In genomic region chr19:10602787-10603186, GRCm38 (mm10) we compare ENCODE assay signal across 8 mouse cellular contexts. TPM values are rescaled to one million over a fixed set of nuclear protein-coding genes. Genes with fewer than 3 reads are reported as not detected.
DNase-seq lines count a peak whose midpoint lies in the region; ATAC-seq and TF ChIP-seq lines count a peak whose summit lies in the region.

No protein-coding gene starts in this region.

- H3K4me3 ChIP-seq in cortical plate, adult 2 months (ENCODE audit: insufficient read depth, low read length) = peak overlapping the region; percentile 0; the same call in 1 of the 2 replicates

- TF ChIP-seq CTCF in cortical plate, adult 2 months (IDR thresholded peaks at IDR 0.05; ENCODE audit: extremely low read depth, insufficient read depth, low read length) = peak; percentile 79

- peak overlapping the region; percentile 69 for H3K27ac ChIP-seq in cortical plate, adult 2 months (ENCODE audit: insufficient read depth, low read length)

- peak; percentile 89 for DNase-seq in gastrocnemius, postnatal 10 days
- peak; percentile 85 to 93 for DNase-seq in left cerebral cortex, postnatal 10 days (ENCODE audit: extremely low spot score in 1 of 2, low spot score in 2 of 2)
- peak; percentile 81 for DNase-seq in right cerebral cortex, postnatal 25 days
- peak; percentile 78 to 89 for DNase-seq in urinary bladder, postnatal 4 days (ENCODE audit: low spot score in 2 of 2)

- peak; percentile 36; the same call in 1 of the 2 replicates for TF ChIP-seq POLR2A in cortical plate, adult 2 months (IDR thresholded peaks at IDR 0.05; ENCODE audit: extremely low read depth, insufficient read depth, low read length)

- ATAC-seq in activated CD4-positive, CD25-positive, alpha-beta regulatory T cell, adult 4 months = peak; percentile 57
- ATAC-seq in inflammation-experienced regulatory T-cells, adult 6 months = peak; percentile 61
- peak; percentile 54 for ATAC-seq in megakaryocyte-erythroid progenitor cell, adult 5-6 weeks (replicated peaks; ENCODE audit: low FRiP score, low TSS enrichment, poor library complexity, severe bottlenecking)

- intact Hi-C loops in left cerebral cortex, postnatal 10 days (cut with DNase I) = no loop called here

- H3K4me1 ChIP-seq in cortical plate, adult 2 months (ENCODE audit: control insufficient read depth, insufficient read depth, low read length) = peaks cover 2% of the 10 kb centered on the region; the same call in 1 of the 2 replicates

RNA-seq across cellular contexts. Expression of gene Ddb1, which starts 2.3 kb away (rescaled TPM):
- polyA plus RNA-seq in activated CD4-positive, CD25-positive, alpha-beta regulatory T cell, adult 4 months (2017; shearing (Covaris generic)) = 10 to 100 TPM; 79.6 to 85.1 TPM
- 120 and 123 TPM in 2 replicates for polyA plus RNA-seq in cortical plate, adult 2 months (2012; rRNA removed)
- total RNA-seq in gastrocnemius, postnatal 10 days (2021) = 100 to 1,000 TPM; 208 to 236 TPM
- polyA plus RNA-seq in inflammation-experienced regulatory T-cells, adult 6 months (2017; shearing (Covaris generic)) = 100 to 1,000 TPM in 2 of 3 experiments, 10 to 100 TPM in 1; 94.0 to 107 (median 105) TPM
- 100 to 1,000 TPM; 207 to 211 TPM for total RNA-seq in left cerebral cortex, postnatal 10 days (2021)
- 229 and 288 TPM in 2 replicates for total RNA-seq in megakaryocyte-erythroid progenitor cell, adult 5-6 weeks (2014; fragmentation: Nextera tagmentation)
- total RNA-seq in megakaryocyte-erythroid progenitor cell, adult 5-6 weeks (2017) = 535 and 656 TPM in 2 replicates

RNA-seq across cellular contexts. Expression of gene Tkfc, which starts 2.7 kb away (rescaled TPM):
- polyA plus RNA-seq in activated CD4-positive, CD25-positive, alpha-beta regulatory T cell, adult 4 months (2017; shearing (Covaris generic)) = 10 to 100 TPM in 1 of 2 experiments, 1 to 10 TPM in 1; 6.3 to 12.3 TPM
- polyA plus RNA-seq in cortical plate, adult 2 months (2012; rRNA removed) = 16.4 and 17.3 TPM in 2 replicates
- total RNA-seq in gastrocnemius, postnatal 10 days (2021) = 1 to 10 TPM; 7.9 to 8.0 TPM
- 10 to 100 TPM in 1 of 3 experiments, 1 to 10 TPM in 2; 8.4 to 10.7 (median 9.5) TPM for polyA plus RNA-seq in inflammation-experienced regulatory T-cells, adult 6 months (2017; shearing (Covaris generic))
- 10 to 100 TPM; 26.1 to 32.0 TPM for total RNA-seq in left cerebral cortex, postnatal 10 days (2021)
- 9.0 and 9.6 TPM in 2 replicates for total RNA-seq in megakaryocyte-erythroid progenitor cell, adult 5-6 weeks (2014; fragmentation: Nextera tagmentation)
- total RNA-seq in megakaryocyte-erythroid progenitor cell, adult 5-6 weeks (2017) = 1.9 and 4.2 TPM in 2 replicates

RNA-seq across cellular contexts. Expression of gene Tmem138, which starts 25.6 kb away (rescaled TPM):
- 10 to 100 TPM; 15.2 to 19.2 TPM for polyA plus RNA-seq in activated CD4-positive, CD25-positive, alpha-beta regulatory T cell, adult 4 months (2017; shearing (Covaris generic))
- 19.1 and 20.1 TPM in 2 replicates for polyA plus RNA-seq in cortical plate, adult 2 months (2012; rRNA removed)
- total RNA-seq in gastrocnemius, postnatal 10 days (2021) = 1 to 10 TPM; 2.3 to 3.3 TPM
- 10 to 100 TPM; 17.8 to 20.5 (median 18.6) TPM for polyA plus RNA-seq in inflammation-experienced regulatory T-cells, adult 6 months (2017; shearing (Covaris generic))
- total RNA-seq in left cerebral cortex, postnatal 10 days (2021) = 10 to 100 TPM; 12.4 to 15.2 TPM
- 24.4 and 51.9 TPM in 2 replicates for total RNA-seq in megakaryocyte-erythroid progenitor cell, adult 5-6 weeks (2014; fragmentation: Nextera tagmentation)
- total RNA-seq in megakaryocyte-erythroid progenitor cell, adult 5-6 weeks (2017) = 7.2 and 8.8 TPM in 2 replicates

RNA-seq across cellular contexts. Expression of gene Cyb561a3, which starts 25.8 kb away (rescaled TPM):
- polyA plus RNA-seq in activated CD4-positive, CD25-positive, alpha-beta regulatory T cell, adult 4 months (2017; shearing (Covaris generic)) = 10 to 100 TPM; 33.9 to 39.6 TPM
- 15.1 and 15.5 TPM in 2 replicates for polyA plus RNA-seq in cortical plate, adult 2 months (2012; rRNA removed)
- total RNA-seq in gastrocnemius, postnatal 10 days (2021) = 1 to 10 TPM; 5.0 to 6.1 TPM
- polyA plus RNA-seq in inflammation-experienced regulatory T-cells, adult 6 months (2017; shearing (Covaris generic)) = 10 to 100 TPM; 31.7 to 42.7 (median 34.1) TPM
- 10 to 100 TPM; 12.1 to 13.3 TPM for total RNA-seq in left cerebral cortex, postnatal 10 days (2021)
- total RNA-seq in megakaryocyte-erythroid progenitor cell, adult 5-6 weeks (2014; fragmentation: Nextera tagmentation) = 17.7 and 27.3 TPM in 2 replicates
- total RNA-seq in megakaryocyte-erythroid progenitor cell, adult 5-6 weeks (2017) = 7.6 and 11.9 TPM in 2 replicates

RNA-seq across cellular contexts. Expression of gene Vwce, which starts 31.2 kb away (rescaled TPM):
- polyA plus RNA-seq in activated CD4-positive, CD25-positive, alpha-beta regulatory T cell, adult 4 months (2017; shearing (Covaris generic)) = 1 to 10 TPM in 1 of 2 experiments, not detected in 1; 1.1 TPM
- polyA plus RNA-seq in cortical plate, adult 2 months (2012; rRNA removed) = 0.68 and 0.81 TPM in 2 replicates
- under 1 TPM; 0.05 to 0.81 TPM for total RNA-seq in gastrocnemius, postnatal 10 days (2021)
- polyA plus RNA-seq in inflammation-experienced regulatory T-cells, adult 6 months (2017; shearing (Covaris generic)) = under 1 TPM in 1 of 3 experiments, not detected in 2; 0.79 TPM
- 1 to 10 TPM in 1 of 2 experiments, under 1 TPM in 1; 0.81 to 1.2 TPM for total RNA-seq in left cerebral cortex, postnatal 10 days (2021)
- total RNA-seq in megakaryocyte-erythroid progenitor cell, adult 5-6 weeks (2014; fragmentation: Nextera tagmentation) = 0.90 and 0.99 TPM in 2 replicates
- not detected in 2 replicates for total RNA-seq in megakaryocyte-erythroid progenitor cell, adult 5-6 weeks (2017)

Comparison
In these comparisons a context has a peak if more than half of its experiments do, and no peak if none do; other contexts are left out.
1. Peak in every context shown above with its lines: DNase-seq, ATAC-seq, H3K4me3 ChIP-seq and H3K27ac ChIP-seq.